ENCODE assay signal across 33 mouse cellular contexts in the genomic region with DNA sequence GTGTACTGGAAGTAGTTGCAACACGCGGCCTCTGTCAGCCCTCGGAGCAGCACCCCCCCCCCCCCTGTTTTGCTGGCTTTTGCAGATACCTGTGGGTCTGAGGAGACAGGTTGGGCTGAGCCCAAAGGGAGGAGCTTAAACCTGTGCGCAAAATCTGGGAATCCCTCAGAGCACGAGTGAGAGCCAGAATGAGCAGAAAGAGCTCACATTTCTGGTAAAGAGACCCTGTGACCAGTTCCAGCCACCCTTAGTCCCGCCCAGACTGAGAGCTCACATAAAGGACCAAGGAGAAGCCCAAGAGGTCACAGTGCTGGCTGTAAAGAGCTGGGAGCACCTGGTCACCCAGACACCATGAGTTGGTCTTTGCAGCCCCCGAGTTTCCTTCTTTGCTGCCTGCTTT. TPM values are rescaled to one million over a fixed set of nuclear protein-coding genes. Genes with fewer than 3 reads are reported as not detected.
A peak's percentile ranks its signal among the peaks of the same experiment; 100 is the strongest.
DNase-seq lines count a peak whose midpoint lies in the region; ATAC-seq lines count a peak whose summit lies in the region.
"Had no signal": no experiment of that assay in that cellular context is flagged by ENCODE, and none has a peak within 500 bp of the region (broad histone marks: within the 10 kb centered on the region; RNA-seq: fewer than 3 reads in every experiment).

A gene (plus strand): TSS at position 168 of the 400 bp plus-strand sequence.

- H3K36me3 ChIP-seq in midbrain, embryonic 11.5 days (ENCODE audit: control insufficient read depth, insufficient read depth, low read length) = no peaks in the 10 kb centered on the region
- H3K36me3 ChIP-seq in midbrain, embryonic 14.5 days (ENCODE audit: control insufficient read depth, insufficient read depth, low read length) = no peaks in the 10 kb centered on the region
- no peaks in the 10 kb centered on the region for H3K36me3 ChIP-seq in liver, embryonic 15.5 days (replicated peaks)
- no peaks in the 10 kb centered on the region for H3K36me3 ChIP-seq in hindbrain, embryonic 12.5 days
- H3K36me3 ChIP-seq: embryonic facial prominence, embryonic 15.5 days; G1E; hindbrain, embryonic 10.5 days; limb, embryonic 10.5 days; midbrain, embryonic 13.5 days; neural tube, embryonic 12.5 days had no signal

- H3K27ac ChIP-seq in midbrain, embryonic 11.5 days (ENCODE audit: low read depth, low read length) = no peak within 1 kb of the TSS
- no peak within 1 kb of the TSS for H3K27ac ChIP-seq in midbrain, embryonic 14.5 days (replicated peaks; ENCODE audit: low read depth, low read length)
- H3K27ac ChIP-seq in liver, embryonic 15.5 days (replicated peaks) = peak within 1 kb of the TSS; percentile 72
- H3K27ac ChIP-seq in hindbrain, embryonic 12.5 days = no peak within 1 kb of the TSS
- H3K27ac ChIP-seq: embryonic facial prominence, embryonic 15.5 days; hindbrain, embryonic 10.5 days; hindbrain, postnatal 0 days; kidney, postnatal 0 days; limb, embryonic 10.5 days; midbrain, embryonic 13.5 days; neural tube, embryonic 12.5 days had no signal

- H3K27me3 ChIP-seq in midbrain, embryonic 11.5 days (ENCODE audit: control insufficient read depth, insufficient read depth, low read length) = no peaks in the 10 kb centered on the region
- H3K27me3 ChIP-seq in midbrain, embryonic 14.5 days (ENCODE audit: control insufficient read depth, insufficient read depth, low read length) = no peaks in the 10 kb centered on the region
- H3K27me3 ChIP-seq in liver, embryonic 15.5 days = no peaks in the 10 kb centered on the region
- H3K27me3 ChIP-seq in hindbrain, embryonic 12.5 days = no peaks in the 10 kb centered on the region
- H3K27me3 ChIP-seq: midbrain, embryonic 13.5 days; neural tube, embryonic 12.5 days had no signal

- 61% methylated on average over 7 of the region's 7 CpGs for WGBS in midbrain, embryonic 11.5 days
- WGBS in midbrain, embryonic 14.5 days = 51% methylated on average over 7 of the region's 7 CpGs
- 27% methylated on average over 7 of the region's 7 CpGs for WGBS in liver, embryonic 15.5 days (ENCODE audit: insufficient replicate concordance)
- WGBS in hindbrain, embryonic 12.5 days = 51% methylated on average over 7 of the region's 7 CpGs

- no peak within 1 kb of the TSS for H3K4me2 ChIP-seq in midbrain, embryonic 11.5 days
- H3K4me2 ChIP-seq in midbrain, embryonic 14.5 days (ENCODE audit: low read length) = no peak within 1 kb of the TSS
- peak within 1 kb of the TSS; percentile 21; the same call in 1 of the 2 replicates for H3K4me2 ChIP-seq in liver, embryonic 15.5 days
- H3K4me2 ChIP-seq in hindbrain, embryonic 12.5 days (replicated peaks) = no peak within 1 kb of the TSS
- H3K4me2 ChIP-seq: embryonic facial prominence, embryonic 15.5 days; midbrain, embryonic 13.5 days; neural tube, embryonic 12.5 days had no signal

- H3K9ac ChIP-seq in midbrain, embryonic 11.5 days (ENCODE audit: low read length) = no peak within 1 kb of the TSS
- no peak within 1 kb of the TSS for H3K9ac ChIP-seq in midbrain, embryonic 14.5 days (replicated peaks; ENCODE audit: low read length)
- H3K9ac ChIP-seq in liver, embryonic 15.5 days = peak within 1 kb of the TSS; percentile 6; the same call in 1 of the 2 replicates
- H3K9ac ChIP-seq in hindbrain, embryonic 12.5 days = no peak within 1 kb of the TSS
- H3K9ac ChIP-seq: embryonic facial prominence, embryonic 15.5 days; forebrain, postnatal 0 days; midbrain, embryonic 13.5 days; neural tube, embryonic 12.5 days had no signal

- no peak for DNase-seq in adrenal gland, postnatal 14 days
- DNase-seq in adrenal gland, postnatal 36 days = no peak
- peak; percentile 49 for DNase-seq in midbrain, embryonic 11.5 days (ENCODE audit: low spot score, missing footprints)
- no peak for DNase-seq in midbrain, embryonic 14.5 days
- DNase-seq in yolk sac, embryonic 10.5 days (ENCODE audit: low spot score) = peak; percentile 90
- DNase-seq in lung, postnatal 25 days (ENCODE audit: low spot score) = no peak
- DNase-seq: cerebellum, adult 9-10 months; forebrain, postnatal 0 days; gastrocnemius, postnatal 36 days; kidney, adult 11 months; layer of hippocampus, adult 9-11 months; lung, adult 18-20 months; lung, postnatal 10 days; right cerebral cortex, postnatal 25 days; spleen, adult 18-20 months; thymus, postnatal 25 days had no signal

- H3K4me1 ChIP-seq in midbrain, embryonic 11.5 days (ENCODE audit: control insufficient read depth, insufficient read depth, low read length) = no peaks in the 10 kb centered on the region
- H3K4me1 ChIP-seq in midbrain, embryonic 14.5 days (ENCODE audit: control insufficient read depth, insufficient read depth, low read length) = no peaks in the 10 kb centered on the region
- no peaks in the 10 kb centered on the region for H3K4me1 ChIP-seq in liver, embryonic 15.5 days (replicated peaks)
- H3K4me1 ChIP-seq in hindbrain, embryonic 12.5 days = no peaks in the 10 kb centered on the region
- H3K4me1 ChIP-seq: embryonic facial prominence, embryonic 15.5 days; hindbrain, embryonic 10.5 days; midbrain, embryonic 13.5 days; neural tube, embryonic 12.5 days had no signal

- no peaks in the 10 kb centered on the region for H3K9me3 ChIP-seq in midbrain, embryonic 11.5 days (ENCODE audit: control insufficient read depth, low read length)
- H3K9me3 ChIP-seq in midbrain, embryonic 14.5 days (ENCODE audit: control insufficient read depth, low read length) = no peaks in the 10 kb centered on the region
- no peaks in the 10 kb centered on the region for H3K9me3 ChIP-seq in liver, embryonic 15.5 days (replicated peaks)
- no peaks in the 10 kb centered on the region for H3K9me3 ChIP-seq in hindbrain, embryonic 12.5 days (replicated peaks)
- H3K9me3 ChIP-seq: embryonic facial prominence, embryonic 15.5 days; G1E; hindbrain, embryonic 10.5 days; limb, embryonic 10.5 days; midbrain, embryonic 13.5 days; neural tube, embryonic 12.5 days had no signal

- no peak for ATAC-seq in midbrain, embryonic 11.5 days (ENCODE audit: low FRiP score)
- ATAC-seq in midbrain, embryonic 14.5 days (ENCODE audit: low FRiP score, low TSS enrichment) = no peak
- peak; percentile 74 for ATAC-seq in liver, embryonic 15.5 days (ENCODE audit: insufficient read depth)
- ATAC-seq in hindbrain, embryonic 12.5 days (ENCODE audit: low FRiP score) = no peak
- ATAC-seq: CD4-positive, CD25-positive, alpha-beta regulatory T cell, adult 4 months; forebrain, postnatal 0 days; hindbrain, postnatal 0 days; midbrain, embryonic 13.5 days; Patski had no signal

- H3K4me3 ChIP-seq in midbrain, embryonic 11.5 days (ENCODE audit: low read depth, low read length) = no peak within 1 kb of the TSS
- no peak within 1 kb of the TSS for H3K4me3 ChIP-seq in midbrain, embryonic 14.5 days (replicated peaks; ENCODE audit: low read depth, low read length)
- H3K4me3 ChIP-seq in liver, embryonic 15.5 days (replicated peaks) = peak within 1 kb of the TSS; percentile 32
- H3K4me3 ChIP-seq in hindbrain, embryonic 12.5 days = no peak within 1 kb of the TSS
- H3K4me3 ChIP-seq: embryonic facial prominence, embryonic 15.5 days; hindbrain, embryonic 10.5 days; limb, embryonic 10.5 days; midbrain, embryonic 13.5 days; neural tube, embryonic 12.5 days had no signal

RNA-seq across cellular contexts. Expression of the gene that starts here (rescaled TPM):
- 22.3 and 435 TPM in 2 replicates for total RNA-seq in adrenal gland, postnatal 14 days (2021)
- total RNA-seq in adrenal gland, postnatal 36 days (2021) = 1 to 10 TPM in 1 of 2 experiments, not detected in 1; 3.2 TPM
- not detected in 2 replicates for polyA plus RNA-seq in midbrain, embryonic 11.5 days (2014; fragmentation: Nextera tagmentation; extraction: Ambion mirVana)
- not detected in 2 replicates for polyA plus RNA-seq in midbrain, embryonic 14.5 days (2014; fragmentation: Nextera tagmentation; extraction: Ambion mirVana)
- 827 and 988 TPM in 2 replicates for polyA plus RNA-seq in liver, embryonic 15.5 days (2015; fragmentation: Nextera tagmentation; extraction: Ambion mirVana)
- not detected in 2 replicates for polyA plus RNA-seq in hindbrain, embryonic 12.5 days (2016; fragmentation: Nextera tagmentation; extraction: Ambion mirVana)
- total RNA-seq: common myeloid progenitor, adult 5-6 weeks; hindbrain, postnatal 0 days; left cerebral cortex, adult 18-20 months; megakaryocyte progenitor cell, adult 5-6 weeks had no signal
- polyA plus RNA-seq: CD4-positive, CD25-positive, alpha-beta regulatory T cell, adult 4 months; embryonic facial prominence, embryonic 15.5 days; forebrain, embryonic 11.5 days; forebrain, postnatal 0 days; G1E; hindbrain, embryonic 10.5 days; large intestine, adult 2 months; neural tube, embryonic 12.5 days; Patski had no signal

Comparison
In these comparisons a context has a peak if more than half of its experiments do, and no peak if none do; other contexts are left out.
1. RNA of the gene that starts here (polyA plus RNA-seq): 827 to 988 TPM in liver, embryonic 15.5 days; not detected in midbrain, embryonic 11.5 days, not detected in midbrain, embryonic 14.5 days and not detected in hindbrain, embryonic 12.5 days; every median in the first group is over 100 times any median in the second.
2. Peak in DNase-seq in midbrain, embryonic 11.5 days; RNA of the gene not detected or under 1 TPM.